Mouse (Mus musculus): ENCODE results near the gene Pou2f2. TPM values are rescaled to one million over a fixed set of nuclear protein-coding genes. Genes with fewer than 3 reads are reported as not detected.

Gene Pou2f2
- 10 to 100 TPM; 10.1 to 11.4 TPM for total RNA-seq (2021)
- long read RNA-seq, experiment 1, partial matches to known transcripts = 0 of 2 reads
- long read RNA-seq, experiment 1, other reads (novel, unspliced or antisense) = 2 of 2 reads
- long read RNA-seq, experiment 2, partial matches to known transcripts = 2 of 3 reads
- long read RNA-seq, experiment 2, other reads (novel, unspliced or antisense) = 1 of 3 reads

DNA sequence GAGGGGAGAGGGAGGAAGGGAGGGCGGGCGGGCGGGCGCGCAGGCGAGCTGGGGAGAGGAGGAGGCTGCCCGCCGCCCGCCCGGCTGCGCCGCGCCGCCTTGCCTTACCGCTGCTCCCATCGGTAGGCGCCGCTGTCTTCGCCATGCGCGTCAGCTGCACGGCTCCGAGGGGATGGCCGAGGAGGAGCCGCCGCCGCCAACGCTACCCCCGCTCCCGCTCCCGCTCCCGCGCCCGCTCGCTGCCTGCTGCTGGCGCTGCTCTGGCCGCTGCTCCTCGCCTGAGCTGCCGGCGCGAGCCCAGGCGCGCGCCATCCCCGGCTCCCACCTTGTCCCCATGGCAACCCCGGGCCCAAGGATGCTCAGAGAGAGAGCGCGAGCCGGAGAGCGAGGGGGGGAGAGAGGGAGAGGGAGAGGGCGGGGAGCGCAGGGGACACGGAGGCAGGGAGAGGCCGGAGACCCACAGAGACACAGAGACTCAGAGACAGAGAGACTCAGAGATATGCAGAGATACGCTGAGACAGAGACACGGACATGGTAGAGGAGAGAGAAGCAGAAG lies at the start of gene Pou2f2:
Pou2f2 (minus strand) TSS at position 121 of the 556 bp plus-strand sequence.
- DNase-seq (ENCODE audit: low spot score in 2 of 2) = peak; percentile 77 to 86

DNA sequence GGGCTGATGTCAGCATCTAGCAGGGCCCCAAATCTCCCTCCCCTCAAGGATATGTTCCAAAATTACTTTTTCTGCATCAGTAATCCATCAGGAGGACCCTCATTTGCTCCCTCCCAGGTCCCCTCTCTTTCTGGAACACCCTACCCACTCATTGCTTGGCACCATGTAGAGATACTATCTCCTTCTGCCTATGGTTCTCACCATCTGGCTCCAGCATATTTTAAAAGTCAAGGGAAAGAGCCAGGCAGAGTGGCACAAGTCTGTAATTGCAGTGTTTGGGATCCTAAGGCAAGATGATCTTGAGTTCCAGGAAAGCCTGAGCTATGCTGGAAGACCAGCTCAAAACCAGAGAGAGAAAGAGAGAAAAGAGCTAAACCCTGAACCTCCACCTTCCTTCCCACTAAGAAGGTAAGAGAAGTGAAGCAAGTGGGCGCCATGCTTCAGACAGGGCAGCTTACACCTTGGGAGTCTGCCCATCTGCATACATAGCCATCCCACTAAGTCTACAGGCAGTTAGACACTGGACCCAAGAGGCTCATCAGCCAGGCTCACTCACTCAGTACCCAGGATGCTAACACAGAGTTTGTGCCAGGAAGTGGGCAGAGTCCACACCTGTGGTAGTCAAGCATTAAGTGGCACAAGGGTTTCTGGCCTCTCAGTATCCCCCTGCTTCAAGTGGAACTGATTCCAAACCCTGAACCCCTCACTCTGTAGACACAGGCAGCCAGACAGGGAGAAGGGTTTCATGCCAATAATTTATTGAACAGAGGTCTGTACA lies 48.2 kb upstream of the Pou2f2 start:
- peak in 1 of 2 experiments; percentile 69 for DNase-seq (ENCODE audit: low spot score in 2 of 2)

DNA sequence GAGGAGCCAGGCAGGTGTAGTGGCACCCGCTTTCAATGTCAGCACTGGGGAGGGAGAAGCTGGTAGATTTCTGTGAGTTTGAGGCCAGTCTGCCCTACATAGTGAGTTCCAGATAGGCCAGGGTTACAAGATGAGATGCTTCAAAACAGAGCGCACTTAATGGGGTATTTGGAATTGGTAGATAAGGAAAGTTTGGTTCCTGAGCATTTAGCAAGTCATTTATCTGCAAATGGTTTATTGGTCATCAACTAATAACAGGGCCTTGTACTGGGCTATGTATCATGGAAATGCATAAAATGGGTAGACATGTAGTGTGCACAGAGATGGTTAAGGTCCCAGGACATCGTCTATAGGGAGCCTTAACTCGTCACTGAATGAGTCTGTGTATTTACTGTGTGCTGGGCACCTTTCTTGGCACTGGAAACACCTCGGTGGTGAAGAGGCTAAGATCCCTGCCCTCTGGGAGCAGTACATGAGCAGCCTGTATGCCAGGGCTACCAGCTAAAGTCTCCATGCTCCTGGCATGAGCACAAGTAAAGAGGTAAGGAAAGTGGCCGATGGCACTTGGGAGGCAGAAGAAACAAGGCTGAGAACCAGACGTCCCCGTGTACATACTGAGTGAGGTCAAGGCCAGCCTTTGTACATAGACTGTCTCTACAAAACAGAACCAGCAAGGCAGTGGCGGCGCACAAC lies 42.9 kb upstream of the Pou2f2 start:
- DNase-seq (ENCODE audit: low spot score in 2 of 2) = no peak

DNA sequence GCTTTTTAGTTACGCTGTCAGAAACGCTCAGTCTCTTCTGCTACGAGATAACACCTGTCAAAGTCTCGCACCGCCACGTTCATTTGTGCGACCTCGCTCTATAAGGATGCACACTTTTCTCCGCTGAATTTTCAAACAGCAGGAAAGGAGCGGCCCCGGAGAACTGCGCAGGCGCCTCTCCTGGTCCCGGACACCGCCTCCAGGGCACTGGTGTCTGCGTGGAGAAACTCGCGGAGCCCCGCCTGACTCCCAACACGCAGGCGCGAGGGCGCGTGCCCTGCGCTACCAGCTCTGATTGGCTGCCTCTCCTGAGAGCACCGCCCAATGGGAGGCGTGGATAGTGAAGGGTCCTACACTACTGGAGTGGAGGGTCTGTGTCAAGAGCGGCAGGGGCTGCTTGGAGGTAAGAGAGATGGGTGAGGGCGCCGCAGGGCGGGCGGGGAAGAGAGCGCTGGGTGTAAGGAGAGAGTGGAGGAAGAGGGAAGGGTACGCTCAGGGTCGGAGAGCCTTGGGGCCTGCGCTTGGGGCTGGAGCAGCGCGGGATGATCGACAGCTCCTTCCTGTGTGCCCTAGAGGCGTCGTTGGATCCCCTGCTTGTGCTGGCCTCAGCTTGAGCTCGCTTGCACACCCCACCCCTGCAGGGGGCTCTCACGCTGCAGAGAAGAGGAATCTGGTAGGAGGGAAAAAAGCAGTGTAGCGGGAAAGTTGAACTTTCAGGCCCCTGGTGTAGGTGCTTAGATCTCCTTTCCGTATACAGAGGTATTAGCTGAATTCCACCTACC lies 41.8 kb upstream of the Pou2f2 start, which contains the start of gene Zfp526:
Zfp526 (plus strand) TSS at position 324 of the 782 bp plus-strand sequence.
- DNase-seq (ENCODE audit: low spot score in 2 of 2) = peak; percentile 97 to 99

DNA sequence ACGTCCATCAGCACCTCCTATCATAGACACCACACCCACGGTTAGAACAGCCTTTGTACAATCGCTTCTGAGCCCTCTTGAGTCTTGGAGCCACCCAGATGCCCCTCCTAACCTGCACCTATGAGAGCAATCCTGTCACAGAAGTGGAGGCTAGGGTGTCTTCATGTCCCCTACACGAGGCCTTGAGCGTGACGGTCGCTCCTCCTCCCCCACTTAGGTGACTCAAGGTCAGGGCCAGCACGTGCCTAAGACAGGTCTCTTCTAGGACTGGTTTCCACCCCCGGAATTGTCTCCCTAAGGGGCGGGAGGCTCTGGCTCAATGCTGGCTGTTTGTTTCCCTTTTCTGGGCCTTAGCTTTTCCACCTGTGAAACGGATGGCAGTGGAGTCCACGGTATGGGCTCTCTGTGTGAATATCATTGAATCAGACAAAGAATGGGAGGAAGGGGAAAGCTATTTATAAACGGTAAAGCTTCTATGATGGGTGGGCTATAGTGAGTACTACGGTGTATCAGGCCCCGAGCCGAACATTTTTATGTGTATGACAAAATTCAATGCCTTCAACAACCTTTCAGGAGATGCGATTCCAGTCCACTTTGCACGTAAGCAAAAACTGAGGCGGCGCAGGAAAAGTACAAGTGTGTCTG lies 41.1 kb upstream of the Pou2f2 start, which contains the start of gene Dedd2:
Dedd2 (minus strand) TSS at position 159 of the 645 bp plus-strand sequence.
- DNase-seq (ENCODE audit: low spot score in 2 of 2) = no peak

DNA sequence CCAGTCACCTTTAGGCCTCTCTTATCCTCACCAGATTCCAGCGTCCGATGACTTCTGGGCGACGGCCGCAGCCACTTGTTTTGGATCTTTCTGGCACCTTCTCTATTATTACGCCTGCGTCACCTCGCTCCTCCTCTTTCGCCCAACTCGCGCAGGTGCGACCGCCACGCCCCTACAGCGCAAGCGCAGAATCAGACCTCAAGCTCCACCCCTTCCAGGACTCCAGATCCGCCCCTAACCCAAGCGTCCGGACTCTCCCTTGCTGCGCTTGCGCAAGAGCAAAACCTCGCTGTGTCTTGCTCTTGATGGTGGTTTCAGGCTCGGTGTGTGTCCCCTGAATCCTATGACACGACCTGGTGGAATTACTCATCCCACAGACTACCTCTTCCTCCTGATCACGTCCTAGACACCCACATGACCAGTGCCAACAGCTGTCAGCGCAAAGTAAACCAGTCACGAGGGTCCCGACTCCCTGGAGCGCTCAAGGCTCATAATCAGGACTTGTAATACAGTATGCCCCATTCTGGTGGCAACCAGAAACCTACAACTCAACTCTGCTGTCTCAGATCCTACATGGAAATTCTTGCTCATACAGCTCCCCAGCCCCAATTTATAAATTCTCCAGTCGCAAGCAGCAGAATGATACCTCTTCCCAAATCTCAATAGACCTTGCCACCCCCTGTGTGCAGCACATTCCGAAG lies 40.4 kb upstream of the Pou2f2 start:
- peak; percentile 90 to 97 for DNase-seq (ENCODE audit: low spot score in 2 of 2)

DNA sequence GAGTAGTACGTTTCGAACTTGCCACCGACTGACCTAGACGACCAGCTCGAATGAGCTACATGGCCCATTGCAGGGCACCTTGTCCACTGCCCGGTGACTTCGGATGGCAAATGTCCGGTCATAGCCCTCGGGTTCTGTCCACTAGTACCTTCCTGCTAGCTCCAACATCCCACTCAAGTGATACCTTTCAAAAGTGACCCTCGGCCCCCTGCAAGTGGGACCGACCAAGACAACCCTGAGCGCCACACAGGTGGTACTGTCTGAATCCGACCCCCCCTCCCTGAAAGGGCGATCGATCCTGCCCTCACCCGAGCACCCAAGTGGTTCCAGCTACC lies 39.9 kb upstream of the Pou2f2 start:
- no peak for DNase-seq (ENCODE audit: low spot score in 2 of 2)

DNA sequence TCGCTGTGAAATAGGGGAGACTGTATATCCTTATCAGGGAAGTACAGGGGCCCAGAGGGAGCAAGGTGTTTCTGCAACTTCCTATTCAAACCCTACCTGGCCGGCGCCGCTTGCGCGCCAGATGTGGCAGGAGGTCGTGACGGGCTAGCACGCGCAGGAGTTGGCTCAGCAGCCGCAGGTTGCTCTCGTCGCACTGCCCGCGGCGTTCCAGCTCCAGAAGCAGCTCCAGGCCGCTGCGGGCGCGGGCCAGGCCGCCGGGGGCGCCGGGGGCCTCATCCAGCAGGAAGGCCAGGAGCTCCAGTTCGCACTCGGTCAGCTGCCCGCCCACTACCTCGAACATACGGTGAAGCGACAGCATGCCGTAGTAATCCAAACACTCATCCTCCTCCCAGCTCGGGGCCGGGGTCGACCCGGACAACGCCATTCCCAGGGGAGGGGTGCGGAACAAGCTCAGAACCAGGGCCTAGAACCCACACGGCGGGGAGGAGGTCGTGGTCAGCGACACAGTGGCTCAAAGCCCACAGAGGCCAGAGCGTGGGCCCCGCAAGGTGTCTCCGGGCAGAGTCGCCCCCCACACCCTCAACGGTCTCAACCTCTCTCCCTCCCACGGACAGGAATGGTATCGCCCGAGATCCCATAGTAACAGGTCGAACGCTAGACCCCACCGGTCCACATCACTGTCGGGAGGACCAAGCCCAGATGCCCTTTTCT lies 39.3 kb upstream of the Pou2f2 start:
- DNase-seq (ENCODE audit: low spot score in 2 of 2) = peak; percentile 51 to 55

DNA sequence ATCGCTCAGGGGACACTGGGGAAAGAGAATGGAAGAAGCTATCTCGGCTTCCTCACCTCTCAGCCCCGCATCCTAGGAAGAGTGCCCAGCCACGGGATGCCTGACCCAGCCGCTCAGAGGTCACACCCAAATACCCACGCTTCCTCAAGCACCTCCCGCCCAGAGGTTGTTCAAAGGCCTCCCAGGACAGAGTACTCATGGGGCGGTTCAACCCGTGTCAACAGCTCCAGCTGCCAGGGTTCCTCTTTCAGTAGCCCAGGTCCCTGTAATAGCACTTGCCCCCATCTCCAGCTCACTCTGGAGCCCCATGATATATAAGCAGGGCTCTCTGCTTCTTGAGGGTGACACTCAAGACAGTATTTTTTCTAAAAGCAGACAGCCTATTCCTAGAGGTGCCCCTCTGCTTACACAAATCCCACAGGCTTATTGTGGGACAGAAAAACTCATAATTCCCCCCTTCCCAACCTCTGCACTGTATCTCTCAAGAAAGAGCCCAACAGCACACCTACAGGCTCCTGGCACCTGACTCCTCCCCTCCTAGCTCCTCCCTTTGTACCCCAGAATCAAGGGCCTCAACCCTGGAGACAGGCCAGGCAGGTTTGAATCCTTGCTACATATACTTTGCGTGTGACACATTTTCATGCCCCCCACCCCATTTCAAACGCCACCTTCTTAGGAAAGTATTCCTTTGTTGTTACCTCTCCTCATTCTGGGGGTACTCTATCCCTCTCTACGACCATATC lies 38.3 kb upstream of the Pou2f2 start:
- no peak for DNase-seq (ENCODE audit: low spot score in 2 of 2)

DNA sequence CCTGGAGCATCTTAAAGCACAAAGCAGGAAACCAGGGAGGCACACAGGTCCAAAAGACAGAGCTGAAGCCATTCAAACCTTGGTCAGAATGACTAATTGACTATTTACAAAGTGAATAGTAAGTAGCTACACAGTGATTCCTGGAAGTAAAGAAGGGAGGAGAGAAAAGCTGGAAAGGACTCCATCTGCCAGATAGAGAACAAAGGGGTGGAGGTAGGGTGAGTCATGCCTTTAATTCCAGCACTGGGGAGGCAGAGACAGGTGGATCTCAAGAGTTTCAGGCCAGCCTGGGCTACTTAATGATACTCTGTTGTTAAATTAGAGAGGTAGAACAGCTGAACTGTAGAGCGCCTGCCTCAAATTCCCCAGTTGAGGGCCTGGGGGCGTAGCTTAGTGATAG lies 34.6 kb upstream of the Pou2f2 start:
- no peak for DNase-seq (ENCODE audit: low spot score in 2 of 2)

DNA sequence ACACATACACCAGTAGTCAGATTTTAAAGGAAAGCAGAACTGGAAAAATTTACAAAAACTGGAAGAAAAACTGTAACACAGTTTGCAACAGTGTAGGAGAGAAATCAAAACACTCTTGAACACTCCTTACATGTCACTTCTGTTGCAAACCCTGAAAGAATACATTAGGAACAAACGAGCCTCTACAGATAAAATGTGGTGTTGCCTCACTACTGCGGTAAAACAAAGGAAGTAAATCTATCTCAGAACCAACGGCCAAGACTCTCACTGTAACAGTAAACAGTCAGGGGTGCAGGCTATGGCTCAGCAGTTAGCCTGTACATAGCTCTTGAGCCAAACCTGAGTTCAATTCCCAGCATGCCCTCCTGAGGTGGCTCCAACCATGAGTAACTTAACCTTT lies 33.6 kb upstream of the Pou2f2 start:
- no peak for DNase-seq (ENCODE audit: low spot score in 2 of 2)

DNA sequence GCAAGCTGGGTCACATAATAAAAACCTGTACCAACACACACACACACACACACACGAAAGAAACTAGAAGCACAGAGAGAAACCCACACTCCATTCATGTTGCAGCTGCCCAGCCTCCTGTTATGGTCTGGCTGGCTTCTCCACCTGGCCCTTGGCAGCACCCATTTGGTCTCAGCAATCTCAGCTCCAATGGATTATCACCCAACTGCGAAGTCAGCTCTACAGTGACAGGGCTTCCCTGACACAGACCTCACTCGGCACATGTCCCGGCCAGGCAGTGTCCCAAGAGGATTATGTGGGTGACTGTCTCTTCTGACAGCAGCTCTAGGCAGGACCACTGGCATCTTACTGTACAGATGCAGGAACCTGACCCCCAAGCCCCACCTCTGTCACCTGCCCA lies 31.0 kb upstream of the Pou2f2 start:
- no peak for DNase-seq (ENCODE audit: low spot score in 2 of 2)

DNA sequence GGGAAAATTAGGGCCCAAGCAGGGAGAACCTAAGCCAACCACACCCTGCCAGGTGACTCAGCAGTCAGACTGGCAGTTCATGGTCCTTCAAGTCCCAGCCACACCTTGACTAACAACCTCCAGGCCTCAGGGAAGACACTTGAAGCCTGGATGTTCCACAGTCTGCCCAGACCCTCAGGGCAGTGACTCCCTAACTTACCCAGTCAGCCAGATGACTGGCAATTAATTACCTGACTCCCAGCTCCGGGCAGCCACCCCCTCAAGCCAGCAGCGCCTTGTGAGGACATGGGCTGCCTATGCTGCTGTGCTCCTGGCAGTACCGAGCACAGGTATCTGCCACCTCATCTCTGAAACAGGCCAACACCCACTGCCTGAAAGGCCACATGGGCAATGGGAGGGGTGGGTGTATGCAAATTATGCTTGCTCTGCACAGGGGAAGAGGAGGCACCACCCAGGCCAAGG lies 29.7 kb upstream of the Pou2f2 start:
- DNase-seq (ENCODE audit: low spot score in 2 of 2) = no peak

DNA sequence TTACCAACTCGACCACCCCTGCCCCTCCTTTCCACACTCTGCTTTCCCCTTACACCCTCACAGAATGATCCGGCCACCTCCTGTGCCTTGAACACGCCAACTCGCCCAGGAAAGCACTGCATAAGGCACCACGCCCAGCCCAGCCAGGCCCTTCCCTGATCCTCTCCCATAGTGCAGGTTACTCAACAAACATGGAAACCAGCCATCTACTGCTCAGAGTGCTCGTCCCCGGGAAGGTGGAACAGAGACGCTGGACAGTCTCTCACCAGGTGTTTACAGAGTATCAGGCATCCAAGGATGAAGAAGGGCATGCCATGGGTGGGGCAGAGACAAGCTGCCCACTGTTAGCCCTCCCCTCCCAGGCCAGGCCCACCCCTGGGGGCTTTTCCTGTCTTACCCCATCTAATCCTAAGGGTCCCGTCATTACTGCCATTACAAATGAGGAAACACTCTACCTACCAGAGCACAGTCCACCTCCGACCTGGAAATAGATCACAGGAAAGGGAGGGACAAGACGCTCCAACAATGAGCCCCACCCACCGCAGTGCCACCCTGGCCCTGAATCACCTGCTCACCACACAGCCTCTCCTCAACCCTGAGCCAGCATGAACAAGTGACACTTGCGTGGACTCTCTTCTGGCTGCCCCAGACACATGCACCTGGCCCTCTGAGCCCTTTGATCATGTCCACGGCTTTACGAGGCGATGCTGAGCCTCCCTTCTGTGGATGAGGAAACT lies 26.7 kb upstream of the Pou2f2 start:
- DNase-seq (ENCODE audit: low spot score in 2 of 2) = no peak

DNA sequence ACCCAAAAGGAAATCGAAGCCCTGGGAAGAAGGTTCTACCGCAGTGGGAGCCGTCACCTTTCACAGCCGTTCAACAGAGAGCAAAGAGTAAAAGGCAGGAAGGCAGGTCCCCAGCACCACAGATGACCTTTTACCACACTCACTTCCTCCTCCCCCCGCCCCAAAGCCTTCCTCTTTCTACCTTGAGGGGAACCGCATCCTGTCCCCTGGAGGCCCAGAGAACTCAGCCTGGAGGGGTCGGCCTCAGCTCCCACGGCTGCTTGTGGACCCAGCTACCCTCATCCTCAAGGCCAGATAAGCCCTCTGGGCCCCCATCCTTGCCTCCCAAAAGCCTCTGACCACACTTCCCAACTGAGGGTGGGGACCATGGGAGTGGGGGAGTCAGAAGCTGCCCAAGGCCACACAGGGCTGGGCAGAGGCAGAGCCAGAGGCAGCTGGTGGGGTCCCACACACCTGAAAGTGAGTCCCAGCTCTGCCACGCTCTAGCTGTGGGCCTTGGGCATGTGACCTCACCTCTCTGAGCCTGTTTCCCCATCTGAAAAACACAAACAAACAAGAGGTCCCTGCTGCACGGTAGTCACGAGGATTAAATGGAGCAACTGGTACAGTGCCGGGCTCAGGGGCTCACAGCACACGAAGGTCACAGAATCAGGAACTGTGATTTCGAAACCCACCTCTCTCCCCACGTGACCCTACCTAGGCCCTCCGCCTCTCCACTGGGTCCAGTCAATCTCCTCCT lies 26.0 kb upstream of the Pou2f2 start:
- no peak for DNase-seq (ENCODE audit: low spot score in 2 of 2)

DNA sequence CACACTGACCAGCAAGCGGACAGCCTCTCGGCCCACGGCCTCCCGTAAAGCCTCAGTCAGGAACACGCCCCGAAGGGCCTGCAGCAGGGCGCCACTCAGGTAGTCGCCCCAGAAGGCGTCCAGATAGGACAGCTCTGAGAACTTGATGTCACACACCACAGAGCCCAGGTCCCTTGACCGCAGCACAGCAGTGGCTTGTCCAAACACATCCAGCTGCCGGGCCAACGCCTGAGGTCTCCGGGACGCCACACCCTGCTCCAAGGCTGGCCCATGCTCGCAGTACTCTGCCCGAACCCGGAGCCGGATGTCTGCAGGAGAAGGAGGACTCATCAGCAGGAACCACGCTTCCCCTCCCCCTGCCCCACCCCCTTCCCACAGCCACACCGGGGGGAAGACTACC lies 24.1 kb upstream of the Pou2f2 start:
- DNase-seq (ENCODE audit: low spot score in 2 of 2) = no peak

DNA sequence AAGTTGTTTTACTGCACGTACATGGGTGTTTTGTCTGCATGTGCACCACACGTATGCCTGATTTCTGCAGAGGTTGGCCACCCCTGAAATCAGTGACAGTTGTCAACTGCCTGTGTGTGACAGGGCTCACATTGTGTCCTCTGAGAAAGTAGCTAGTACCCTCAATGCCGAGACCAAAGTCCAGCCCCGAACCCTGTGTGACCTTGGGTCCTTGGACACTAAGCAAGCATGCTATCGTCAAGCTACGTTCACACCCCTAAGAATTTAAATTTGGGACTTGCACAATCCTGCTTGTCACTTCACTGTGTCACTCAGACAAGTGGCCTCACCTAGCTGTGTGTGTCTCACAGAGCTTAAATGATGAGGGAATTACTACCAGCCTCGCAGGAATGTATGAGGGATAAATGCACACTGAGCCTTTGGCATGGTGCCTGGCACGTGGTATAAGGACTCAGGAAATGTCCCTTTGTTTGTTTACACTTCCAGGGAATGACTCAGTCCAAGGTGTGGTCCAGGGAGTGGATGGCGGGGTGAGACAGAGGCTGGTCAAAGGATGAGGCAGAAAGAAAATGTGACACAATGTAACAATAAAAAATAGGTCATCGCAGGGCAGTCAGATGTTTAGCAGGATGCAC lies 18.0 kb upstream of the Pou2f2 start:
- no peak for DNase-seq (ENCODE audit: low spot score in 2 of 2)
